Mouse (Mus musculus): Measurements from ENCODE around the gene Kazn. TPM values are rescaled to one million over a fixed set of nuclear protein-coding genes. Genes with fewer than 3 reads are reported as not detected.

The Kazn gene
- total and polyA plus RNA-seq, 3 experiments, result 1.3 to 9.7 (median 4.2) TPM

DNA sequence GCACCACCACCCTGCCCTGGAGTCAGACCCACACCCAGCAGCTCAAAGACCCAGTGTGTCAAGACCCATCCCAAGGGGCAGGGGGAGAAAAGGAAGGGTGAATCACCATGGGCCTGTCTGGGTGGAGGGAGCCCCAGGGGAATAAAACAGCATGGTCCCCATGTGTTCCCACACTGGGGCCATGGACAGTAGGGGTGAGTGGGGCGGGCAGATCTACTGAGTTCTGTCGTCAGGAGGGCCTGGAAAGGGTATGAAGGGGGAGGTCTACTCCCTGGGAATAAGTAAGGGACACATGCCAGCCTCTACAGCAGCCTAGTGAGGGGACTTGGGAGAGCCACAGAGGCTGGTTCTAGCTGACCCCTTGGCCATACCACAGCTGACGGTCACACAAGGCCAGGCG lies 57.6 kb downstream of the Kazn start:
- peaks cover 14% of the 10 kb centered on the region for H3K9me3 ChIP-seq (replicated peaks; ENCODE audit: low read length)
- H3K36me3 ChIP-seq (replicated peaks in 1 of 2; ENCODE audit: control insufficient read depth in 1 of 2, insufficient read depth in 1 of 2, low read length in 1 of 2), result peaks cover 0 to 40% of the 10 kb centered on the region in 2 experiments
- TF ChIP-seq E2F4 (IDR thresholded peaks at IDR 0.05; ENCODE audit: insufficient replicate concordance, low read depth, low read length) (no peak), TCF12 (IDR thresholded peaks at IDR 0.05; ENCODE audit: low read depth, low read length) (no peak), JUND (conservative IDR thresholded peaks at IDR 0.05; ENCODE audit: low read depth, low read length) (no peak), SIN3A (IDR thresholded peaks at IDR 0.05; ENCODE audit: low read length) (no peak), ETS1 (conservative IDR thresholded peaks at IDR 0.05; ENCODE audit: low read depth, low read length) (no peak), EP300 (IDR thresholded peaks at IDR 0.05; ENCODE audit: low read length) (no peak)
- no peaks in the 10 kb centered on the region for H3K27me3 ChIP-seq (replicated peaks)
- in situ Hi-C loops (cut with MboI; ENCODE audit: low pct_ligation_motif_present, low pct_unique_long_range_greater_than_20kb, low sequenced_read_pairs), result no loop called here
- peaks cover 8 to 43% of the 10 kb centered on the region in 2 experiments; a peak in 3 of 4 replicates for H3K4me1 ChIP-seq (ENCODE audit: control insufficient read depth in 1 of 2, insufficient read depth in 2 of 2)
- no peak overlapping the region for H3K4me3 ChIP-seq (replicated peaks in 1 of 3; ENCODE audit: low read depth in 2 of 3, low read length in 2 of 3, poor library complexity in 1 of 3)
- no peak overlapping the region for H3K27ac ChIP-seq (ENCODE audit: insufficient read depth, low read depth)
- H3K9ac ChIP-seq (ENCODE audit: insufficient read depth, low read depth), result no peak overlapping the region
- H3K79me2 ChIP-seq (replicated peaks; ENCODE audit: control insufficient read depth, extremely low read depth, insufficient read depth, poor library complexity, severe bottlenecking), result no peaks in the 10 kb centered on the region
- dilution Hi-C loops (cut with MboI; ENCODE audit: extremely low pct_ligation_motif_present, extremely low pct_unique_long_range_greater_than_20kb, low sequenced_read_pairs), result no loop called here
- no peak overlapping the region for H3K4me2 ChIP-seq (ENCODE audit: insufficient read depth, low read depth, poor library complexity, severe bottlenecking)
- DNase-seq (ENCODE audit: extremely low read depth), result no peak

DNA sequence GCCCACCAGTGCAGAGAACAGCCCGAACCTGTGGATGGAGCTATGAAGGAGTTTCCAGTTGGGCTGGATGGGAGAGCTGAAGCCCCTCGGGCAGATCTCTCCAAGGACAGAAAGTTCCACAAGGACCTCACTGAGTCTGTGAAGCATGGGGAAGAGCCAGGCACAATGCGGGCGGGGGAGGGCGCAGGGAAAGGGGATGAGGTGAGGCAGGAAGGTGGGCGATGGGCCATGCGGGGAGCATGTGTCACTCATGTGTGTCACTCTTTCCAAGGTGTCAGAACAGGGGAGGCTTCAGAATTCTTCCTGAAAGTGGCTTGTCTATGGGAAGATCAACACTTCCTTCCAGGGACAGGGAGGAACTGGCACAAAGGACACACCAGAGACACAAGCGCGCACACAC lies 58.3 kb downstream of the Kazn start:
- H3K4me2 ChIP-seq (ENCODE audit: insufficient read depth, low read depth, poor library complexity, severe bottlenecking), result no peak overlapping the region
- H3K36me3 ChIP-seq (replicated peaks in 1 of 2; ENCODE audit: control insufficient read depth in 1 of 2, insufficient read depth in 1 of 2, low read length in 1 of 2), result peaks cover 0 to 41% of the 10 kb centered on the region in 2 experiments
- H3K9ac ChIP-seq (ENCODE audit: insufficient read depth, low read depth), result no peak overlapping the region
- peaks cover 8 to 39% of the 10 kb centered on the region in 2 experiments; a peak in 3 of 4 replicates for H3K4me1 ChIP-seq (ENCODE audit: control insufficient read depth in 1 of 2, insufficient read depth in 2 of 2)
- peaks cover 18% of the 10 kb centered on the region for H3K9me3 ChIP-seq (replicated peaks; ENCODE audit: low read length)
- no peak overlapping the region for H3K27ac ChIP-seq (ENCODE audit: insufficient read depth, low read depth)
- DNase-seq (ENCODE audit: extremely low read depth), result no peak
- in situ Hi-C loops (cut with MboI; ENCODE audit: low pct_ligation_motif_present, low pct_unique_long_range_greater_than_20kb, low sequenced_read_pairs), result no loop called here
- no peak overlapping the region for H3K4me3 ChIP-seq (replicated peaks in 1 of 3; ENCODE audit: low read depth in 2 of 3, low read length in 2 of 3, poor library complexity in 1 of 3)
- dilution Hi-C loops (cut with MboI; ENCODE audit: extremely low pct_ligation_motif_present, extremely low pct_unique_long_range_greater_than_20kb, low sequenced_read_pairs), result no loop called here
- H3K79me2 ChIP-seq (replicated peaks; ENCODE audit: control insufficient read depth, extremely low read depth, insufficient read depth, poor library complexity, severe bottlenecking), result no peaks in the 10 kb centered on the region
- TF ChIP-seq TCF12 (IDR thresholded peaks at IDR 0.05; ENCODE audit: low read depth, low read length) (no peak), CHD2 (IDR thresholded peaks at IDR 0.05; ENCODE audit: low read length) (no peak), USF1 (IDR thresholded peaks at IDR 0.05; ENCODE audit: low read depth, low read length) (no peak), UBTF (IDR thresholded peaks at IDR 0.05; ENCODE audit: low read depth, low read length) (no peak), E2F4 (IDR thresholded peaks at IDR 0.05; ENCODE audit: insufficient replicate concordance, low read depth, low read length) (no peak), CHD1 (IDR thresholded peaks at IDR 0.05; ENCODE audit: low read depth, low read length) (no peak), ZC3H11A (IDR thresholded peaks at IDR 0.05; ENCODE audit: low read depth, low read length) (no peak), ZNF384 (IDR thresholded peaks at IDR 0.05; ENCODE audit: low read depth, low read length) (no peak), RCOR1 (conservative IDR thresholded peaks at IDR 0.05; ENCODE audit: low read depth, low read length) (no peak), SMC3 (IDR thresholded peaks at IDR 0.05; ENCODE audit: low read depth, low read length) (no peak), CTCF (conservative IDR thresholded peaks at IDR 0.05 in 1 of 2, IDR thresholded peaks at IDR 0.05 in 1 of 2; ENCODE audit: low read depth in 2 of 2, low read length in 2 of 2) (no peak), JUN (IDR thresholded peaks at IDR 0.05; ENCODE audit: insufficient read depth, low read depth, low read length) (no peak), MXI1 (IDR thresholded peaks at IDR 0.05; ENCODE audit: low read depth, low read length) (no peak), ETS1 (conservative IDR thresholded peaks at IDR 0.05; ENCODE audit: low read depth, low read length) (no peak), USF2 (conservative IDR thresholded peaks at IDR 0.05; ENCODE audit: low read depth, low read length) (no peak), ZKSCAN1 (IDR thresholded peaks at IDR 0.05; ENCODE audit: borderline replicate concordance, low read depth, low read length) (no peak), MYC (IDR thresholded peaks at IDR 0.05; ENCODE audit: low read depth, low read length) (no peak), MAZ (IDR thresholded peaks at IDR 0.05; ENCODE audit: low read depth, low read length) (no peak), BHLHE40 (IDR thresholded peaks at IDR 0.05; ENCODE audit: low read depth, low read length) (no peak)
- no peaks in the 10 kb centered on the region for H3K27me3 ChIP-seq (replicated peaks)

All from CH12.LX (cell line).